Mouse (Mus musculus) E14TG2a.4 (cell line): ENCODE measurements around the gene Psme1.

Experiments
- CTCF ChIP-seq: conservative IDR thresholded peaks from 2 replicates; pipeline ENCODE4 v1.5.1; 2014; ENCODE audit warnings: low read length
- NANOG ChIP-seq: IDR thresholded peaks from 2 replicates; pipeline ENCODE4 v1.6.1; 2014; ENCODE audit warnings: borderline replicate concordance, low read length, mixed read lengths
- POU5F1 ChIP-seq: IDR thresholded peaks from 2 replicates; pipeline ENCODE4 v1.6.1; 2014; ENCODE audit warnings: low read length, borderline replicate concordance

DNA sequence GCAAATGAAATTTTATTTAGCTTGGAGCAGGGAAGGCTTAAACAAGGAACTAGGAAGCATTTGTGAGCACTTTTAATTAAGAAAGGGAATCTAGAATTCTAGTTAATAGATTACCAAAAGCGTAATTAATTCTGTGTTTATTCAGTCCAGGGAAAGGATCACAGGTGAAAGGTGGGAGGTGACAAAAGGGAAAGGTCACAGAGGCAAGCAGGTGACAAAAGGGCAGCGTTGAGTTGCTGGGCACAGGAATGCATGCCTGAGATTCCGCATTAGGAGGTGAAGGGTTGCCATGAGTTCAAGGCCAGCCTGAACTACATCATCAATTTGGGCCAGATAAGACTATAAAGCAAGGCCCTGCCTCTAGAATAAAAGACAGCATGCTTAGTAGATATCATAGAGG, 10.4 kb upstream of the Psme1 start:
- TF ChIP-seq CTCF (no peak), NANOG (no peak), POU5F1 (no peak)
